Mouse (Mus musculus) heart, postnatal 4 days (tissue): ENCODE data around the gene Vstm4. TPM values are rescaled to one million over a fixed set of nuclear protein-coding genes. Genes with fewer than 3 reads are reported as not detected.
A peak's percentile ranks its signal among the peaks of the same experiment; 100 is the strongest.

Experiments used
- DNase-seq: peaks from one replicate; pipeline ENCODE4 v3.0.0; 2021
- total RNA-seq, 2 experiments: library from RNA; stranded (reverse); gene quantifications; 2 replicates each; pipeline ENCODE4 v1.2.3; 2021

The Vstm4 gene
- 10 to 100 TPM; 18.6 to 19.4 TPM for total RNA-seq

- DNase-seq, result peak; percentile 82
Observed at GRCm38 (mm10) chr14:32856681-32857328, at the start of gene Vstm4. Vstm4 (plus strand) TSS chr14:32856756.

DNA sequence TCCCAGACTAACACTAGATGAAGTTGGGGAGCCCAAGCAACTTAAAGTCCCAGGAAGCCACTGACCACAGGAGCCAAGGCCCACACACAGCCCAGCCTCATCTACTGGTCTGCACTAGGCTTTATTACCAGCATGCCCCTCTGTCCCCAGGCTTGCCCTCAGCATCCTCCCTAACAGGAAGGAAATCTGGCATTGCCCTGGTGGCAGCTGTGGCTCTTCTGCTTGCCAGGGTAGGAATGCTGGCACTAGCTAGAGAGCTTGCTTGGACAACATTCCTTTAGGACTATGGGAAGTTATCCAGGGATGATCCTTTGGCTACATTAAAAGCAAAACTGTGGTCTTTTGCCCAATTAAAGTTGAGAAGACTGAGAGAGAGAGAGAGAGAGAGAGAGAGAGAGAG, 46.4 kb upstream of the Vstm4 start:
- no peak for DNase-seq

- DNase-seq, result no peak
Observed at GRCm38 (mm10) chr14:32812429-32812828, 44.1 kb upstream of the Vstm4 start.

GRCm38 (mm10) chr14:32814961-32815360, 41.6 kb upstream of the Vstm4 start:
- DNase-seq, result no peak

GRCm38 (mm10) chr14:32816533-32816932, 40.0 kb upstream of the Vstm4 start:
- DNase-seq, result no peak

DNA sequence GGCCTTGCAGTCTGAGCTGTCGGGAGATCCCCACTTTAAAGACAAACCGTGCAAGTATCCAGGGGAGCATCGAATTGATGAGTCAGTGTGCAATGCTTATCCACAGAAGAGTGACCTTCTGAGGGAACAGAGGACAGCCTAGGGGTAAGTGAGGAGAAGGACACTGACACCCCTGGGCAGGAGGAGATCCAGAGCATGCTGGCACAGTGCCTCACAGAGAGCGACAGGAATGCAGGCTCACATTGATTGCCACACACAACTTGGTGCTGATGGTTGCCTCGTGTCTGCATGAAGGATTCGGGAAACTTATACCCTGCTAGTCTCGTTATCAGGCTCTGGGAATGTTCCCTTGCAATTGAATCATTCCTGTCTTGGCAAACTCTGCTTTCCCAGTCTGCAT, 39.3 kb upstream of the Vstm4 start:
- peak; percentile 77 for DNase-seq

- DNase-seq, result no peak
Observed at GRCm38 (mm10) chr14:32819297-32819696, 37.3 kb upstream of the Vstm4 start.

DNA sequence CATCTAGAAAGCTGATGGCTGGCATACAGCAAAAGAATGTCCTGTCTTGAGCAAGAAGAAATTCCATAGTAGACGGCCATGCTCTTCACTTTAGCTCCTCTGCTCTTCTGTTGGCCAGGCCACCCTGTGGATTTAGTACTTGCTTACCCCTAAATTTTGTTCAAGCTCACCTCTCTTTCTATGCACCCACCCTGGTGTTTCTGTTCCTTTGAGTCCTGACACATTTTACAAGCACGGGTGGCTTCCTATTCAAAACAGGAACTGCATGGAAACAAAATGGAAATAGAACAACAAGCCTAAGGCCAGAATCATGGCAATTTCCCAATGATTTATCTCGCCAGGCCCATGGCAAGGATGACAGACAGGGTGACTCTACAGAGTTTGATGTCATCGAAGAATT, 33.7 kb upstream of the Vstm4 start:
- DNase-seq, result no peak

- DNase-seq, result no peak
Observed at GRCm38 (mm10) chr14:32823861-32824260, 32.7 kb upstream of the Vstm4 start.

DNA sequence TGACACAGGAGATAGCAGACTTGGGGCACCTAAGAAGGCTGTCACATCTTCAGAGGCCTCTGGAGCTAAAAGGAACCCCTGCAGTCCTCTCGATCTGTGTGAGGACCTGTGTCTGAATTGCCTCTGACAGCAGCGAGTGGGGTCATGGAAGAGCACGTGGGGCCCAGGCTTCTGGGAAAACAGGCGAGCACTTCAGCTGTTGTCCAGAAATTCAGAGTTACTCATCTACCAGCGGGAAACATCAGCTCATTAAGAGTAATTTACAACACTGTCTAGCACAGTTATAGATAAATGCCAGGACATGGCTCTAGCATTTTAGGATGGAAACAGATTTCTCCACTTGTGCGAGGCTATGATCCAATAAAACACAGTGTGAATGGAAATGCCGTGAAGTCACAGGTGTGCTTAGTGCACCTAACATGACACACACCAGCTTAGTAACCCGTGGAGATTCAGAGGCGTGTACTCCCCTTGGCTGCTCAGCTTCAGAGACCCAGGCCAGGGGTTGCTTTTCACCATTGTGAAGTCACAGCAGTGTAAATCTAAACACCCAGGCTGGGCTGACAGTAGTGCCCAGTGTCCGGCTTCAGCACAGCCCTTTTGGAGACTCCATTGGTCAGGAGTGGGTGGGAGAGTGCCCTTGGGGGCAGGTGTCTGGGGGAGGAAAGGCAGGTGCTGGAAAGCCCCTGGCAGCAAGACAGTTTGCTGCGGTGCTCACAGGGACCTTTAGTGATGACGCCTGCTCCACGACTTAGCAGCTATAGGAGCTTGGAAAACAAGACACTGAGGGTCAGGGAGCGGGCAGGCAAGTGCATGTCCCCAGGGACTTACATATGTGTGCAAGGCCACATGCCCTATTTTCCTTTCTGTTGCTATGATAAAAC, 32.0 kb upstream of the Vstm4 start:
- no peak for DNase-seq

DNA sequence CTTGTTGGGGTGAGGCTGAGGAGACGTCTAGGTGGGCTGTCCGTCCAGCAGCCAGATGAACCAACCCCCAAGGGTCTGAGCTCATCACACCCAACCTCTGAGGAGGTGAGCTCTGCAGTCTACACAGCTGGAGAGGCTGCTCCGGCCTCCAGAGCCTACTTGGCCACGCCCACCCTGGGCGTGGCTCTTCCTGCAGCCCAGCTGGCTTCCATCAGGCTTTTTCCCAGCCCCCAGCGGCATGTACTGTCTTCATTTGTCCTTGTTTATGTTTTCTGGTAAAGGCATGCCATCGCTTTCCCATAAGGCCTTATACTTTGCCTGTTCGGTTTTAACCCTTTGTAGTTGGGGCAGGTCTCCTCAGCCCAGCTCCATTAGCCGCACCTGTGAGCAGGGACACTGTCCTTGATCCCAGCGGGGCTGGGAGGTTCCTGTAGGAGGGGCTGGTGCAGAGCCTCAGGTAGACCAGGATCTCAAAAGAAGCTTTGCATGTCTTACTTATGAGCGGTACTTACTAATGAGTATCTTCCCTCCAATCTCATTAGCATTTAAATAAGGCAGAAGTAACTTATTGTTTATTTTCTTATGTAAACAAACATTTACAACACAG, 31.0 kb upstream of the Vstm4 start:
- DNase-seq, result peak; percentile 67

GRCm38 (mm10) chr14:32827165-32827564, 29.4 kb upstream of the Vstm4 start:
- DNase-seq, result peak; percentile 46

DNA sequence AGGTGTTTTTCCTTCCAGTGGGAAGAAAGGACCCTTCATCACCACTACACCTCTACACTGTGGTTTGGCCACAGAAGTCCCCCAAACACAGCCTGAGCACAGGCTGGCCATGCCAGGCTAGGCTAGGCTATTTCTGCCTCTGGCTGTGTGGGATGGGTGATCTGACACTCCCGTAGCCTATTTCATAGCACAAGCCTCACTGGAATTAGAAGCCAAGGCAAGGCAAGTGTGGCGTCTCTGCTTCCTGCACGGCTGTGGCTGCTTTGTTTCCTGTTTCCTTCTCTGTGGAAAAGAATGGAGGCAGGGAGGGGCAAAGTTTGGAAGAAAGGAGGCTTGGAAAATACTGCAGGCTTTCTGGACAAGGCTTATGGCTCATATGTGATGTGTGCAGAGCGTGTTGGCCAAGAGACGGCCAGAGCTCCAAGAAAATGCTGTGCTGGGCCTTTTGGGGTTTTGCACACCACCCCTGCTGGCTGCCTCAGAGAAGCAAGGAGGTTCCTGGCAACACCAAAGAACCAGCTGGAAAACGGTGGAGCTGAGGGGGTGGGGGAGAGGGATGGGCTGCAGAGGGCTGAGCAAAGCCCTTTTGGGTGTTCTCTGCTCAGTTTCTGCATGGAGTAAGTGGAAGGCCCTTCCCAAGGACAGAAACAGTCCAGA, 28.4 kb upstream of the Vstm4 start:
- DNase-seq, result peak; percentile 56

GRCm38 (mm10) chr14:32833847-32834246, 22.7 kb upstream of the Vstm4 start, which contains the start of gene Fam170b:
Fam170b (plus strand) TSS chr14:32833962.
- no peak for DNase-seq

- no peak for DNase-seq
Observed at GRCm38 (mm10) chr14:32835181-32835580, 21.4 kb upstream of the Vstm4 start.

- DNase-seq, result peak; percentile 32
Observed at GRCm38 (mm10) chr14:32835596-32835995, 21.0 kb upstream of the Vstm4 start.

GRCm38 (mm10) chr14:32836191-32836590, 20.4 kb upstream of the Vstm4 start:
- no peak for DNase-seq

DNA sequence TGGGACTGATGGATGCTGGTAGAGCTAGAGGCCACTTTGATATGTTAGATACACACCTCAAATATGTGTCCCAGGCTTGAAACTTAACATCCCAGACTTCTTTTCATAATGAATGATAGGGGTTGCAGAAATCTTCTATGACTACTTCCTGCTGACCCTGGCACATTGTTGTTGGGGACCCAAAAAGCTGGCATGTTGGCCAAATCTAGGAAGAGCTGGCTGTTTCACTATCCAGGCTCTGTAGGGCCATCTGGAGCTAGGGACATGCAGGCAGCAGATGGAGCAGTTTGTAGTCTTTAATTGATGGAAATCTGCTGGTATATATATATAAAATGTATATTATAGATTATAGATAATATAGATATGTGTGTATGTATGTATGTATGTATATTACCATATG, 14.5 kb upstream of the Vstm4 start:
- no peak for DNase-seq

DNA sequence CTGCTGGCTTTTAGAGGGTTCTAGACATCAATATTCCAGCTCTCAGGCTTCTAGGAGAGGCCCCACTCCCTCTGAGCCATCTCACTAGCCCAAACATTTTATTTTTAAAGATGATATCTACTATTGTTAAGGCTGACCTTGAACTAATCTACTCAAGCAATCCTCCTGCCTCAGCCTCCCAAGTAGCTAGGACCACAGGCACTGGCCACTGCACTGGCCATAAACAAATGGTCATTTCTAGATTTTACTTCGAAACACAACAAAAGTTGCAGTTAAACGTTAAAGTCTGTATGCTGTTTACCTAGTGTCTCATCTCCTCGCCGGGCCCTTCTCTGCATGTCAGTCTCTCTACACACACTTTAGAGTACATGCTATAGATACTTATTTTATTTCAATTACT, 2.5 kb upstream of the Vstm4 start:
- DNase-seq, result no peak

DNA sequence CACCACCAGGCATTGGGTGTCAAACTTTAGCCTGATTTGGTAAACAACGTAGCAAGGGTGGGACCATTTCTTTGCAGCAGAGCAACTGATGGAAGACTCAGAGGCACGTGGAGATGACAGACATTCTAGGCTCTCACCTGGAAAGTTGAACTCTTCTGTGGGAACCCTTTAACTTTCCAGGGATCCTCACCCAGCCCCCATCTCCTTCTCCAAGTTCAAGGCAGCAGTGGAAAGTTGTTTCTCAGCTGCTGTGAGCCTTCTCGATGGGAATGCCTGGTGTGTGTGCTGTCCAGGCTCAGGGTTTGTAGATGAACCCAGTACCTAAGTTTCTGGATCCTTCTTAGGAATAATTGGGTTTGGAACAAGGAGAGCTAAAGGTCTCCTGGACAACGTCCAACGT, 310 bp upstream of the Vstm4 start:
- DNase-seq, result no peak

DNA sequence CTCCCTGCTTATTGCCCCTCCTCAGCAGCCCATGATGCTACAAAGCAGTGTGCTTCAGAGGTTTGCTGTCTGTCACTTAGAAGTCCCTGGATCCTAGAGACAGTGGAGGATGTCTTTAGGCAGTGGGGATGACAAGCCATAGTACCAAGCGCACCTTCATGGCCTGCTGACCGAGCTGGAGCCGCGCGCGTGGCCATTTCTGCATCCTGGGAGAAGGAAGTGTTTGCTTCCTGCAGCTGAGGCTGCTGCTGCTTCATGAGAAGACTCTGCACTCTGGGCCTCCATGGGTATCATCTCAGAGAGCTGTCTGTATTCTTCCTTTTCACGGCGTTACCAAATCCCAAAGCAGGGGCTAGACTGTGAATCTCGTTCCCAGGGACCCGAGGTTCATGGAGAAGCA, 1.8 kb downstream of the Vstm4 start:
- DNase-seq, result peak; percentile 4

GRCm38 (mm10) chr14:32858941-32859510, 2.5 kb downstream of the Vstm4 start:
- peak; percentile 11 for DNase-seq
